Mouse (Mus musculus) monocyte, adult 5-6 weeks (primary cell): ENCODE results near the gene Gm281. TPM values are rescaled to one million over a fixed set of nuclear protein-coding genes. Genes with fewer than 3 reads are reported as not detected.
"Not testable (repeated sequence)": the region's sequence is repeated elsewhere in the genome, so short reads cannot be mapped to it uniquely, and the experiment has no call there.

Source experiments
- ATAC-seq: fragments of 153-309, 156-312 bp; replicated peaks from 2 replicates; pipeline ENCODE4 v1.8.0; 2017; ENCODE audit warnings: mild to moderate bottlenecking; ENCODE audit not compliant: low TSS enrichment, insufficient number of reproducible peaks, severe bottlenecking, poor library complexity, low FRiP score
- total RNA-seq: library from RNA; stranded (forward); fragments of 200-1000, 200-491, 200-594 nt; gene quantifications from 3 replicates; pipeline ENCODE4 v1.2.3, GENCODE M21; 2017

Gm281 gene
- not detected in 3 replicates for total RNA-seq

- ATAC-seq: no peak
These were observed at the start of gene Gm281 for GRCm38 (mm10) chr14:13914387-13915082. Gene Gm281, minus strand, starts transcription at chr14:13914478.

GRCm38 (mm10) chr14:13963527-13963926, 49.2 kb upstream of the Gm281 start:
- ATAC-seq: no peak

- ATAC-seq: no peak
These were observed 48.2 kb upstream of the Gm281 start for GRCm38 (mm10) chr14:13962476-13962875.

DNA sequence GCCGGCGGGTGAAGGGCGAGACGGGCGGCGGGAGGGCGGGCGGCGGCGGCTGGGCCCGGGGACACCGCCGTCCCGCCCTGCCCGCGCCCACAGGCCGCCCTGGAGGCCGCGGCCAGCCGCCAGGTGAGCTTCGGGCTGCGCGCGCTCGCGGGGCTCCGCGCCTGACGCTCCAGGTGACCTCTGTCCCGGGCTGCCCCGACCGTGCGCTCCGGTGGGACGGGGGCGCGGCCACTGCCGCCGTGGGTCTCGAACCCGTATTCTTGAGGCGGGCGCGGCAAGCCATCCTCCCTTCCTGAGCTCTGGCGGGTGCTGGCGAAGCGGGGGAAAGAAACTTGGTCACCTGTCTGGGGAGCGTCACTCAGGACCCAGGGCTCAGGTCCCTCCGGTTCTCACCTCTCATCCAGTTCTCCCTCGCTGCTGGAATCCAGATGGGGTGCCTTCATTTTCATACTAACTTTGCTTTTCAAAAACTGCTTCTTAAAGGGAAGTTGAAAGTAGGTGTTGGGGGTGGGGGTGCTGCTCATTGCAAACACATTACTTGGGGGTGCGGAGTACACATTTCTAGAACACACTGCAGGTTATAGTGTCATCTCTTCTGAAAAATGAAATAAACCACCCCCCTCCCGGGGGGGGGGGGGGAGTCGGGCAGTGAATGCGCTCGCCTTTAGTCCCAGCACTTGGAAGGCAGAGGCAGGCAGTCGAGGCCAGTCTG, 47.3 kb upstream of the Gm281 start, which contains the start of the genes Atxn7 and Thoc7:
Atxn7 (plus strand) TSS at position 40 of the 712 bp plus-strand sequence.
Thoc7 (minus strand) TSS at position 452 of the 712 bp plus-strand sequence.
- ATAC-seq: peak; percentile 52

GRCm38 (mm10) chr14:13960482-13961325, 46.4 kb upstream of the Gm281 start:
- peak; percentile 70 for ATAC-seq

DNA sequence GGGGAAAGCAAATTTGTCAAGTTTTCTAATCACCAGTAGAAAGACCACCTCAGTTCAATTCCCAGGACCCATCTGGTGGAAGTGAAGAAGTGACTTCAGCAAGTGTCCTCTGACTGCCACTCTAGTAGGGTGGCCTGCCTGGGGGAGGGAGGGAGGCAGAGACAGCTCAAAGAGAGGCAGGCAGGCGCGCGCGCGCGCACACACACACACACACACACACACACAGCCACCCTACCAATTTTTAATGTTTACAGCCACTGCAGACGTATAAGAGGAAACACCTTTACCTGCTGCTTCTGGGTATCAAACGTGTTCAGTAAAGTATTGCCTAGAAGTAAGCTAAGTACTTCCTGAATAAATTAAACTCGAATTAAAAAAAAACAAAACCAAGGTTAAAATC, 45.8 kb upstream of the Gm281 start:
- no peak for ATAC-seq

DNA sequence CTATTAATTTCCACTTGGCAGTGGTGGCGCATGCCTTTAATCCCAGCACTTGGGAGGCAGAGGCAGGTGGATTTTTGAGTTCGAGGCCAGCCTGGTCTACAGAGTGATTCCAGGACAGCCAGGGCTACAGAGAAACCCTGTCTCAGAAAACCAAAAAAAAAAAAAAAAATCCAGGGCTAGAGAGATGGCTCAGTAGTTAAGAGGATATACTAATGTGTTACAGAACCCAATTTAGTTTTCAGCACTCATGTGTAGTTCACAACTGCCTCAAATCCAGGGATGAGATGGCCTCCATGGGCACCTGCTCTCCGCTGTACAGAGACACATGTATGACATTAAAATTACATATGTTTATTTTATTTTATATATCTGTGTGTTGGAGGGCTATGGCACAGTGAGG, 37.9 kb upstream of the Gm281 start:
- ATAC-seq: not testable (repeated sequence)

DNA sequence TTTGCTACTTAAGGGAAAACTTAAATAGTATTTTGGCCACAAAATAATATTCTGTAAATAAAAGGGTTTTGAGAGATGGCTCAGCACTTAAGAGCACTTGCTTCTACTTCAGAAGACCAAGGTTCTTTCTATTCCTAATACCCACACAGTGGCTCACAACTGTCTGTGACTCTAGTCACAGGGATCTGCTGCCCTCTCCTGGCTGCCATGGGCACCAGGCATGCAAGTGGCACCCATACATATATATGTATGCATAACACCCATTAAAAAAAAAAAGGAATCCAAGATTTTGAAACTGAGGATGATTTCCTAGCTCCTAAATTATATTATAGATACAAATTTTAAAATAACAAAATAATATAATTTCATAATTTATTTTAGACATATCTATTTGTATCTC, 36.1 kb upstream of the Gm281 start:
- no peak for ATAC-seq

- no peak for ATAC-seq
These were observed 34.1 kb upstream of the Gm281 start for GRCm38 (mm10) chr14:13948345-13948744.

DNA sequence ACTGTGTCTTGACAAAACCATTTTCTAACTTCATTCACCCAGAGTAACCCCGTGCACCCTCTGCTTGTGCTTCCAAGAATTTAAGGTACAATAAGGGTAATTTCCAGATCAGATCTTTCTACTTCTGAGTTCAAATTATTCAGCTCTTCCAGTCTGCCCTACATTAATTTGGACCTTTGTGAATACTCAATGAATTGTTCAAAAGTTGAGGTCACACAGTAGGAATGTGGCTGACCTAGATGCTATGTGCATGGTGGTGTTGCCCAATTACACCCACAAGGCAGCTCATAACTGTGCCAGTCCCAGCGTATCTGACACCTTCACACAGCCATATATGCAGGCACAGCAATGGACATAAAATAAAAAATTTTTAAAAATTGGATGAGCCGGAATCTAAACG, 30.4 kb upstream of the Gm281 start:
- no peak for ATAC-seq

- no peak for ATAC-seq
These were observed 19.7 kb upstream of the Gm281 start for GRCm38 (mm10) chr14:13934052-13934371.

- no peak for ATAC-seq
These were observed 19.2 kb upstream of the Gm281 start for GRCm38 (mm10) chr14:13933290-13934051.

GRCm38 (mm10) chr14:13917630-13918029, 3.4 kb upstream of the Gm281 start:
- ATAC-seq: no peak

GRCm38 (mm10) chr14:13917208-13917607, 2.9 kb upstream of the Gm281 start:
- ATAC-seq: no peak

DNA sequence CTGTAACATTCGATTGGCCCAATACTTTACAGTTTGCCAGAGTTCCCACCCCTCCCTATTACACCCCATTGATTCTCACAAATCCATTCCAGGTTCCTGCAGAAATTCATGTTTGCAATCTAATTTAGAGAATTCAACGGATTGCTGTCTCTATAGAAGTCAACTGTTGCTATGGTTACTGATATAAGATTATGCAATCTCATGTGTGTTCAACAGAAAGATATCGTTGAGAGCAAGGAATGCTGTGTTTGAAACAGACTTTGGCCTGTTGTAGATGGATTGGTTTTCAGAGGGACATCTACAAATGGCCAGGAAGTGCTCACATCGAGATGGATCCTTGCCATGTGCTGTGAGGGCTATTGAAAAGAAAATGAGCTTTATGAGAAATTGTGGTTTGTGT, 929 bp upstream of the Gm281 start:
- ATAC-seq: no peak

DNA sequence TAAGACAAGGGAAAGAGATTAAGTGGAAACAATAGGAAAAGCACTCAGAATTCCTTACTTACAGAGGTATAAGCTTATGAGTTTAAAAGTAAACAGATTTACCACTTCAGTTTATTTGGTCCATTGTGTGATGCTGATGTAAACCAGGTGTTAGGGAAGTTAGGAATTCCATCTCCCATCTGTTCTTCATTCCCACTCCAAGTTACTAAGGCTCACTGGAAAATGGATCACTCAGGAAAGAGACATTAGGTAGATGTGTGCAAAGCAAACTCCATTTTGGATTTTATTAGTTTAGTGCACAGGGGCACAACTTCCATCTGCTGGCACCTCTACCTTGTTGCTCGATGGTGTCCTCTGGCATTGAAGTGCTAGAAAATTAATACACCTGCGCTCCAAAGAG, 4.1 kb downstream of the Gm281 start:
- ATAC-seq: no peak

DNA sequence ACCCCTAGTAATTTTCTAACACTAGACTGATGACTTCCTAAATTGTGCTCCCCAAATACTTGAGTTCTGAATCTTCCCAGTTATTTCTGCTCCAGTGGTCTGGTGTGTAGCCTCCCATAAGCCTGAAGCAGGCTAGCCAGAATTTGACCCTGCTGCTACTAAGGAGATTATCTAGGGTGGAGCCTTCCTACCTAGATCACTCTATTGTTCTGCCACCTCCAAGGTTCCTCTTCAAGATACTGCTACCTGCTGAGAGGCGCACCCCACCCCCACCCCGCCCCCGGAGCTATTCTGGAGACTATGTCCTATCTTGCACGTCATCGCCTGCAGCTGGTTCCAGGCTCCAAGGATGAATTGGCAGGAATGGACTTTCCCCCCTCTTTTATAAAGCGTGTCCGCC, 7.1 kb downstream of the Gm281 start:
- no peak for ATAC-seq

DNA sequence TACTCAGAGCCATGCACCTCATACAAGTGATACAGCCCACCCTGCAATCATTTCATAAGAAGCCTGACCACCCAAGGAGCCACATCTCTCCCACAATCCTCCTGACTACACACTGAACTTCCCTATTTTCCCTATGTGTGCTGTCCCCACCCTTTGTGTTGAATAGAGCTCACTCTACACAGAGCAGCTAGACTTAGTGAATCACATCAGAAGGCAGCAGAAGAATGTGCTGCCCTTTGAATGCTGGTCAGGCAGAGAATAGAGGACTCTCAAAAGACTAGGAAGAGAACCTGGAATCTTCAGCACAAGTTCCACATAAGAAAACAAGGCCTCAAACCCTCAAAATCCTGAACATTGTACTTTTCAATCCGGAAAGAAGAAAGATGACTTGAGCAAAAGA, 7.8 kb downstream of the Gm281 start:
- no peak for ATAC-seq

GRCm38 (mm10) chr14:13901611-13902067, 12.6 kb downstream of the Gm281 start:
- peak; percentile 66; the same call in 1 of the 2 replicates for ATAC-seq
